Mouse (Mus musculus): ENCODE data around the gene Rasgef1b.

DNA sequence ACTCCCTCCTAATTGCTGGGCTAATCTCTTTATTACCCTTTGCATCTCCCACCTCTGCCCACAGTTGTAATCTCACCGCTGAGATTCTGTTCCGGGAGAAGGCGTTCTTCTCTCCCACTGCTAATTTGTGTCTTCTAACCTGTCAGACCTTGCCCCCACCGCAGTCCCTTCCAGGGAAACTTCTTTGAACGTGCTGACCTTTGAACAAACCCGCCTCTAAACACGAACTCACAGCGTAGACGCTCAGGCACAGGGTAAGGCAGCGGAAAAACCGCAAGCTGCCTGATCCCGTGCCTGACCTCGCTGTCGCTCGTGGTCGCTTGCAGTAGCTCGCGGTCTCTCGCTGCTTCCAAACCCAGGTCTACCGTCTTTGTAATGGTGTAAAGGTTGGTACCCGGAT is 312.0 kb downstream of the Rasgef1b start:
- TF ChIP-seq EP300 (IDR thresholded peaks at IDR 0.05) (no peak), CTCF (IDR thresholded peaks at IDR 0.05) (no peak)

Measured in lung, postnatal 0 days (tissue).